Mouse (Mus musculus) ES-E14 (cell line): ENCODE measurements around the gene Ghrhr. TPM values are rescaled to one million over a fixed set of nuclear protein-coding genes. Genes with fewer than 3 reads are reported as not detected.

Source experiments
- DNase-seq: peaks from one replicate; pipeline ENCODE4 v3.0.0-alpha.2; 2013; ENCODE audit warnings: low read depth, low spot score
- H3K27ac ChIP-seq: 2 replicates; pipeline ENCODE4 v1.5.1; 2012; ENCODE audit warnings: low read depth, mild to moderate bottlenecking, low read length, moderate library complexity, mixed read lengths; ENCODE audit not compliant: poor library complexity, insufficient read depth, severe bottlenecking
- H3K36me3 ChIP-seq: 2 replicates; pipeline ENCODE4 v1.6.1; 2012; ENCODE audit warnings: mild to moderate bottlenecking, low read length, moderate library complexity, mixed read lengths; ENCODE audit not compliant: control insufficient read depth, poor library complexity, insufficient read depth, severe bottlenecking
- H3K4me1 ChIP-seq, 2 experiments: fragments of 150-350 bp in 1 of 2; sonication (generic) in 1 of 2; 2 replicates each; pipeline ENCODE4 v1.6.1; 2012; ENCODE audit warnings: low read length in 2 of 2, mild to moderate bottlenecking in 1 of 2, mixed read lengths in 1 of 2; ENCODE audit not compliant: control insufficient read depth in 2 of 2, insufficient read depth in 2 of 2, poor library complexity in 1 of 2
- H3K4me3 ChIP-seq, 2 experiments: fragments of 150-350 bp in 1 of 2; sonication (generic) in 1 of 2; 2 replicates each; pipeline ENCODE4 v1.5.1; 2012; ENCODE audit warnings: low read length in 2 of 2, low read depth in 1 of 2, mild to moderate bottlenecking in 1 of 2, mixed read lengths in 1 of 2; ENCODE audit not compliant: insufficient read depth in 1 of 2, poor library complexity in 1 of 2, severe bottlenecking in 1 of 2
- H3K9ac ChIP-seq: 2 replicates; pipeline ENCODE4 v1.6.1; 2012; ENCODE audit warnings: low read depth, mild to moderate bottlenecking, low read length, mixed read lengths; ENCODE audit not compliant: poor library complexity, insufficient read depth, severe bottlenecking
- H3K9me3 ChIP-seq: fragments of 150-350 bp; sonication (generic); 2 replicates; pipeline ENCODE4 v1.6.1; 2012; ENCODE audit warnings: low read depth, mild to moderate bottlenecking, low read length; ENCODE audit not compliant: control insufficient read depth, insufficient read depth
- CHD2 ChIP-seq: IDR thresholded peaks from 2 replicates; pipeline ENCODE4 v1.6.1; 2014; ENCODE audit warnings: mild to moderate bottlenecking, low read depth, low read length, inconsistent platforms
- HCFC1 ChIP-seq: IDR thresholded peaks from 2 replicates; pipeline ENCODE4 v1.6.1; 2012; ENCODE audit warnings: low read length, inconsistent platforms, borderline replicate concordance; ENCODE audit not compliant: insufficient read depth
- MAFK ChIP-seq: IDR thresholded peaks from 2 replicates; pipeline ENCODE4 v1.6.1; 2014; ENCODE audit warnings: mild to moderate bottlenecking, low read depth, low read length, inconsistent platforms; ENCODE audit not compliant: insufficient read depth
- ZC3H11A ChIP-seq: IDR thresholded peaks from 2 replicates; pipeline ENCODE4 v1.6.1; 2012; ENCODE audit warnings: low read depth, mild to moderate bottlenecking, inconsistent platforms, low read length, borderline replicate concordance
- ZNF384 ChIP-seq: IDR thresholded peaks from 2 replicates; pipeline ENCODE4 v1.6.1; 2012; ENCODE audit warnings: low read depth, low read length, inconsistent platforms
- in situ Hi-C, 2 experiments: fragments of 600-800 bp; cut with MboI; formaldehyde crosslinking; loops; one replicate each; pipeline ENCODE4 v1.15.1; 2025; ENCODE audit warnings: low sequenced_read_pairs in 2 of 2, inconsistent platforms in 1 of 2; ENCODE audit not compliant: unreplicated experiment in 2 of 2
- total RNA-seq: library from RNA; depleted of rRNA; stranded (reverse); fragments of 300-350 nt; gene quantifications from 2 replicates; pipeline ENCODE4 v1.2.3, GENCODE M21; 2012

The Ghrhr gene
- total RNA-seq, 1 experiment, result not detected

GRCm38 (mm10) chr6:55344291-55345016 is 31.6 kb upstream of the Ghrhr start:
- in situ Hi-C loops, result no loop called here
- Histone ChIP-seq H3K9ac (no peak overlapping the region), H3K4me3 (no peak overlapping the region), H3K27ac (no peak overlapping the region), H3K9me3 (no peaks in the 10 kb centered on the region), H3K36me3 (no peaks in the 10 kb centered on the region), H3K4me1 (no peaks in the 10 kb centered on the region)
- DNase-seq, result no peak
- TF ChIP-seq CHD2 (no peak), MAFK (no peak), ZC3H11A (no peak)

GRCm38 (mm10) chr6:55345264-55345663 is 30.8 kb upstream of the Ghrhr start:
- H3K9ac ChIP-seq, result no peak overlapping the region
- H3K9me3 ChIP-seq, result no peaks in the 10 kb centered on the region
- DNase-seq, result no peak
- in situ Hi-C loops, result no loop called here
- no peaks in the 10 kb centered on the region for H3K36me3 ChIP-seq
- no peaks in the 10 kb centered on the region for H3K4me1 ChIP-seq
- no peak overlapping the region for H3K4me3 ChIP-seq
- no peak overlapping the region for H3K27ac ChIP-seq
- no peak for TF ChIP-seq ZC3H11A
- no peak for TF ChIP-seq ZNF384
- no peak for TF ChIP-seq MAFK
- TF ChIP-seq HCFC1, result no peak
- no peak for TF ChIP-seq CHD2

DNA sequence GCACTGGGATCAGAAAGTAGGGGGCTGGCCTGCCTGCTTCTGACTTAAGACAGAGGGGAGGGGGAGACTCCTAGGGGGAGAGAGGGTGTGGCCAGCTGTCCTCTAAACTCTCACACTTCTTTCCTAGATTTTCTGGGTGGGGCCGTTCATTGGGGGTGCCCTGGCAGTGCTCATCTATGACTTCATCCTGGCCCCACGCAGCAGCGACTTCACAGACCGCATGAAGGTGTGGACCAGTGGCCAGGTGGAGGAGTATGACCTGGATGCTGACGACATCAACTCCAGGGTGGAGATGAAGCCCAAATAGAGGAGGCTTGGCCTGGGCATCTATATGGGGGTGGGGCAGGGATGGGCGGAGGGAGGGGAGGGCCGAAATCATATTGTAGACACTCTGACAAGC is 29.6 kb upstream of the Ghrhr start:
- Histone ChIP-seq H3K27ac (no peak overlapping the region), H3K9me3 (no peaks in the 10 kb centered on the region), H3K9ac (no peak overlapping the region), H3K36me3 (no peaks in the 10 kb centered on the region), H3K4me3 (no peak overlapping the region), H3K4me1 (no peaks in the 10 kb centered on the region)
- in situ Hi-C loops, result no loop called here
- TF ChIP-seq ZNF384 (no peak), ZC3H11A (no peak), CHD2 (no peak), MAFK (no peak)
- no peak for DNase-seq

GRCm38 (mm10) chr6:55347711-55348571 is 28.2 kb upstream of the Ghrhr start:
- Histone ChIP-seq H3K9ac (no peak overlapping the region), H3K4me3 (no peak overlapping the region), H3K4me1 (no peaks in the 10 kb centered on the region), H3K27ac (no peak overlapping the region), H3K9me3 (no peaks in the 10 kb centered on the region), H3K36me3 (no peaks in the 10 kb centered on the region)
- DNase-seq, result no peak
- in situ Hi-C loops, result no loop called here
- no peak for TF ChIP-seq HCFC1
- TF ChIP-seq ZC3H11A, result no peak
- TF ChIP-seq CHD2, result no peak
- no peak for TF ChIP-seq ZNF384
- TF ChIP-seq MAFK, result no peak
